14 mouse cellular contexts compared by ENCODE assay signal in the genomic region with DNA sequence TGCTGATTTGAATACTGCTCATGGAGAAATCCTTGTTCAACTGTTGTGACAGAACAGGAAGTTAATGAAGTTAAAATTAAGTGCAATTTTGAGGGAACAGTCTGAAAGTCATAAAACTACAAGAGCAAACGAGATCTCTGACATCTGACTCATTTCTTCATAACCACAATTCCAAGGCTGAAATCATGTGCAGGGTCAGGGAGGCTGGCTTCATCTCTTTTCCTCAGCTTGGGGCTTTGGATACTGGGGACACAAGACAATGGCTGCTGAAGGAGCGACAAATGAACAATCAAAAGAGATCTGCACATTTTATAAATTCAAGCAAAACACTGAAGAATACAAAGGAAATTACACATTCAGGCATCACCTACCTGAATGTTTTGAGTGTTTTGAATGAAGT.
"Had no signal": no experiment of that assay in that cellular context is flagged by ENCODE, and none has a peak within 500 bp of the region (broad histone marks: within the 10 kb centered on the region; RNA-seq: fewer than 3 reads in every experiment).

No protein-coding gene starts in this region.

- DNase-seq: lung, embryonic 14.5 days; lung, postnatal 14 days; thymus, postnatal 4 days had no signal

- ATAC-seq: intestine, postnatal 0 days; midbrain, embryonic 15.5 days had no signal

- H3K9ac ChIP-seq: liver, embryonic 15.5 days; lung, embryonic 14.5 days; midbrain, embryonic 15.5 days; neural tube, embryonic 12.5 days had no signal

- H3K4me2 ChIP-seq: liver, embryonic 11.5 days; liver, embryonic 15.5 days; lung, embryonic 14.5 days; midbrain, embryonic 11.5 days; midbrain, embryonic 15.5 days; neural tube, embryonic 12.5 days had no signal

- H3K4me1 ChIP-seq: limb, embryonic 10.5 days; liver, embryonic 15.5 days; megakaryocyte, embryonic 14.5 days; midbrain, embryonic 15.5 days; neural tube, embryonic 12.5 days had no signal

- H3K9me3 ChIP-seq: limb, embryonic 10.5 days; liver, embryonic 15.5 days; megakaryocyte, embryonic 14.5 days; midbrain, embryonic 15.5 days; neural tube, embryonic 12.5 days had no signal

- H3K27me3 ChIP-seq: liver, embryonic 15.5 days; megakaryocyte, embryonic 14.5 days; midbrain, embryonic 15.5 days; neural tube, embryonic 12.5 days had no signal

- H3K4me3 ChIP-seq: left cerebral cortex, adult 2 months; limb, embryonic 10.5 days; liver, embryonic 15.5 days; megakaryocyte, embryonic 14.5 days; midbrain, embryonic 15.5 days; neural tube, embryonic 12.5 days had no signal

- H3K27ac ChIP-seq: left cerebral cortex, adult 2 months; limb, embryonic 10.5 days; liver, embryonic 15.5 days; macrophage; midbrain, embryonic 15.5 days; neural tube, embryonic 12.5 days; stomach, postnatal 0 days had no signal

- H3K36me3 ChIP-seq: limb, embryonic 10.5 days; liver, embryonic 15.5 days; midbrain, embryonic 15.5 days; neural tube, embryonic 12.5 days had no signal
